Mouse (Mus musculus): Measurements from ENCODE around the gene Ajm1.

Gene Ajm1

DNA sequence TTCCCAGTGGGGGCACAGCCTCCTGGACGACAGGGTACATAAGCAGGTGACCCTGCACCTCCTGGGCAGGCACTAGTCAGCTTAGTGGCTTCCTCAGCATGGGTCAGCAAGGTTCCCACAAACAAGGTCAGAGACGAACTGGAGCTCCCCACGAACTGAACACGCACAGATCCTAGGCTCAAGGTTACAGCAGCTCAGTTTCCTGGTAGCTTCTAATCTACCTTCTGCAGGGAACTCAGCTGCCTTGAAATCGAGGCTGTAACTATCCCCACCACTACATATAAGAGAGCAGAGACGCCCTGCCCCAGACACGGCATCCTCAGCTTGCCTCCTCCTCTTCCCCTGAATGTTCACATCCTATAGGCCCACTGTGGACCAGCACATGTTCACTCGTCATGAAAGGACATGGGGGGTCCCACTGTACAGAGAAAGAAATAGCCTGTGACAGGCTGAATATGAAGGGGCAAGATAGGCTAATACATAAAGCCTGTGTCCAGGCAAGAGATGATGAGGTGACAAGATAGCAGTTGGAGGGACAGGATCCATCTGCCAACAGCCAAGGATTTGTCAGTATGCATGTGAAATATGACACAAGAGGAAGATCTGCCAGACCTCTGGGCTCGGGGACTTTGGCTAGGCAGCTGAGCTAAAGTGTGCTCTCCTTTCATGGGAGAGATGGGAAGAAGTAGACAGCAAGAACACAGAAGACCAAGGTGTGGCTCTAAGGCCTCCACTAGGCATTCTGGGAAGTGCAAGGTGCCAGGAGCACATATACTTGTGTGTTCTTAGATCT, 54.9 kb downstream of the Ajm1 start:
- DNase-seq (ENCODE audit: low read depth): no peak

Measured in 416B (cell line).